Mouse (Mus musculus): ENCODE results near the gene Kcnj6. TPM values are rescaled to one million over a fixed set of nuclear protein-coding genes. Genes with fewer than 3 reads are reported as not detected.

Gene Kcnj6
- polyA plus RNA-seq, 1 experiment from 2014 or later = 0.62 TPM

DNA sequence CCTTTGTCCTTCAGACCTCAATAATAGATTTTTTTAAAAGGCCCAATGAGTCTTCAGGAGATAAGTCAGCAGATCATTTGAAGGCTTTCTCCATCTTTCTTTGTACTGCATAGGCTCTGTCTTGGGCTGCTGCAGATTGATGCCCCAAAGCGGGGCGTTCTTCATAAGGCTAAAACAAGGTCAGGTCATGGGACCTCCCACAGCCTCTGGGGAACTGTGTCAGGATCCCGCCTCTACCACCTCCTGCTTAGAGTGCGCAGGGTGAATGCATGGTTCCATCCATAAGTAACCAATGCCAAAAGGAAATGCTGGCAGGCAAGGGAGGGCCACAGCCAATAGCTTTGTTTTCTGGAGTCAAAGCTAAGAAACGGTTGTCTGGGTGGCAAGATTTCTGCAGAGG is 237.7 kb downstream of the Kcnj6 start:
- no peak for DNase-seq (ENCODE audit: low spot score)
- Histone ChIP-seq H3K27me3 (replicated peaks; ENCODE audit: control insufficient read depth, insufficient read depth, low read length) (no peaks in the 10 kb centered on the region), H3K27ac (ENCODE audit: low read depth, low read length) (no peak overlapping the region), H3K9ac (ENCODE audit: low read length) (no peak overlapping the region), H3K4me2 (ENCODE audit: low read length) (no peak overlapping the region), H3K36me3 (ENCODE audit: control insufficient read depth, insufficient read depth, low read length) (no peaks in the 10 kb centered on the region), H3K4me1 (ENCODE audit: control insufficient read depth, insufficient read depth, low read length) (no peaks in the 10 kb centered on the region), H3K4me3 (ENCODE audit: low read depth, low read length) (no peak overlapping the region), H3K9me3 (replicated peaks; ENCODE audit: control insufficient read depth, low read length) (no peaks in the 10 kb centered on the region)
- 76% methylated on average over 5 of the region's 5 CpGs for WGBS
- no peak for ATAC-seq

DNA sequence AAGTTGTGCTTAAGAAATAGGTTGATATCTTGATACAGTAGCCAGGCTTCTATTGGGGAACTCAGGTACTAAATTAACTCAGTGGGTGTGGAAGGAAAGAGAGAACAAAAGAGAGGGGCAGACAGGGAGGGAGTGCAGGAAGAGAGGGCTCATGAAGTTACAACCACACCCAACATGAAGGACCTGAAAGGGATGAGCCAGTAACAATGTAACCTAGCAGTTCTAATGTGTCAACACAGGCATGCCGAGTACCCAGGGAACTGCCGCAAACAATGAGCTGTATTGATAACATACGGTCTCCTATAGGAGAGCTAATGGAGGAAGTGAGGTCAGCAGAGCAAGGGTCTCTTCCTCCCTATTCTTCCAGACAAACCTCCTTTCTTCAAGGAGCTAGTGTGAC is 238.9 kb downstream of the Kcnj6 start:
- WGBS = 73% methylated on average over 3 of the region's 3 CpGs
- Histone ChIP-seq H3K9ac (ENCODE audit: low read length) (no peak overlapping the region), H3K4me1 (ENCODE audit: control insufficient read depth, insufficient read depth, low read length) (no peaks in the 10 kb centered on the region), H3K4me2 (ENCODE audit: low read length) (no peak overlapping the region), H3K9me3 (replicated peaks; ENCODE audit: control insufficient read depth, low read length) (no peaks in the 10 kb centered on the region), H3K27ac (ENCODE audit: low read depth, low read length) (no peak overlapping the region), H3K36me3 (ENCODE audit: control insufficient read depth, insufficient read depth, low read length) (no peaks in the 10 kb centered on the region), H3K4me3 (ENCODE audit: low read depth, low read length) (no peak overlapping the region), H3K27me3 (replicated peaks; ENCODE audit: control insufficient read depth, insufficient read depth, low read length) (no peaks in the 10 kb centered on the region)
- DNase-seq (ENCODE audit: low spot score) (no peak), ATAC-seq (no peak)

DNA sequence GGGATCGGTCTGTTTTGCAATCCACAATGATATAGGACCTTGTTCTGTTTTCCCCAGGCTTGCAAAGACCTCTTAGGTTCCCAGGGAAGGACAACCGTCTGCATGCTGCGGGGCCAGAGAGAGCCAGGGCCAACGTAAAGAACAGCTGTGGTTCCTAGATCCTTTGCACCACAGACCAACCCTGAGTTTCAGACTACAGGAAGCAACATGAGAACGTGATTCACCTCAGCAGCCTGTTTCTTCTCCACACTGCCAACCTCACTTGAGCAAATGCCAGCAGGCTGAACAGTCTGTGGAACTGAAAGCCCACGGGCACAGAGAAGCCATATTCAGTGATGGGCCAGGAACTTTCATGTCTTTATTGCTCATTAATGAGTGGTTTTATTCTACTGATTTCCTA is 241.1 kb downstream of the Kcnj6 start:
- no peaks in the 10 kb centered on the region for H3K27me3 ChIP-seq (replicated peaks; ENCODE audit: control insufficient read depth, insufficient read depth, low read length)
- H3K9me3 ChIP-seq (replicated peaks; ENCODE audit: control insufficient read depth, low read length) = no peaks in the 10 kb centered on the region
- H3K4me2 ChIP-seq (ENCODE audit: low read length) = no peak overlapping the region
- no peaks in the 10 kb centered on the region for H3K4me1 ChIP-seq (ENCODE audit: control insufficient read depth, insufficient read depth, low read length)
- no peak for ATAC-seq
- H3K4me3 ChIP-seq (ENCODE audit: low read depth, low read length) = no peak overlapping the region
- H3K27ac ChIP-seq (ENCODE audit: low read depth, low read length) = no peak overlapping the region
- H3K36me3 ChIP-seq (ENCODE audit: control insufficient read depth, insufficient read depth, low read length) = no peaks in the 10 kb centered on the region
- WGBS = 80% methylated on average over 6 of the region's 6 CpGs
- no peak for DNase-seq (ENCODE audit: low spot score)
- H3K9ac ChIP-seq (ENCODE audit: low read length) = no peak overlapping the region

DNA sequence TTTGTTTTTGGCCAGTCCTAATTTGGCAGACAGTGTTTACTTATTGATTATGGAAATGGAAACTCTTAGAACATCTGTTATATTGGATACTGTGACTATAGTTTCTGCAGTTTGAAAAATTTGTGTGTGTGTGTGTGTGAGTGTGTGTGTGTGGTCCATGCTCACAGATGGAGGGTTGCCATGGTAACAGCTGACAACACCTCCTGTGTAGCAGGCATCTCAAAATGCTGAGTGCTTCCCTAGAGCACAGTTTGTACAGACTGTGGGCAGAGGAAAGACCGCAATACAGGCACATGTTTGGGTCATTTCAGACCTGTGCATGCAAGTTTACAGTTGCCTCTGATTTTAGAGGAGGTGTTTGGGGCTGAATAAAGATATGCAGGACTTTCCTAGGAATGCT is 244.0 kb downstream of the Kcnj6 start:
- peak; percentile 87 for DNase-seq (ENCODE audit: low spot score)
- 68% methylated on average over 1 of the region's 1 CpGs for WGBS
- no peak overlapping the region for H3K4me2 ChIP-seq (ENCODE audit: low read length)
- H3K9me3 ChIP-seq (replicated peaks; ENCODE audit: control insufficient read depth, low read length) = no peaks in the 10 kb centered on the region
- no peak overlapping the region for H3K4me3 ChIP-seq (ENCODE audit: low read depth, low read length)
- no peak overlapping the region for H3K27ac ChIP-seq (ENCODE audit: low read depth, low read length)
- H3K27me3 ChIP-seq (replicated peaks; ENCODE audit: control insufficient read depth, insufficient read depth, low read length) = no peaks in the 10 kb centered on the region
- no peaks in the 10 kb centered on the region for H3K36me3 ChIP-seq (ENCODE audit: control insufficient read depth, insufficient read depth, low read length)
- ATAC-seq = 0 out of 2 replicates have a peak, but pooled peaks have one; percentile 23
- no peaks in the 10 kb centered on the region for H3K4me1 ChIP-seq (ENCODE audit: control insufficient read depth, insufficient read depth, low read length)
- no peak overlapping the region for H3K9ac ChIP-seq (ENCODE audit: low read length)

DNA sequence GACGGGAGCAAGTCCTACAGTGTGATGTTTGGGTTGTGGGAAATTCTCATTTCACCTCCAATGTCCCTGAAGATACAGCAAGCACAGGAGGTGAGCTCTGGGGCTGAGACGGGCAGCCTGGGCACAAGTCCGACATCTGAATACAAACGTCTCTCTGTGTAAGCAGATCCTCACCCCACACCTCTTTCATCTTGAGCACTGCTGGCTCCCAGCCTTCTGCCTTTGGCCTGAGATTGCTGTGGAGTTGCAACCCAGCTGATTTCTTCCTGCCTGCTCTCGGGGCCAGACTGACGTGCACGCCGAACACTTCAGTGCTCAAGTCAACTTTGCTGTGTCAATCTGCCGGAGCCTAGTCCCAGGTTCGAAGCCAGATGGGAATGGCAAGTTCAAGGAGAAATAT is 244.7 kb downstream of the Kcnj6 start:
- Histone ChIP-seq H3K27me3 (replicated peaks; ENCODE audit: control insufficient read depth, insufficient read depth, low read length) (no peaks in the 10 kb centered on the region), H3K9ac (ENCODE audit: low read length) (no peak overlapping the region), H3K4me3 (ENCODE audit: low read depth, low read length) (no peak overlapping the region), H3K4me2 (ENCODE audit: low read length) (no peak overlapping the region), H3K9me3 (replicated peaks; ENCODE audit: control insufficient read depth, low read length) (no peaks in the 10 kb centered on the region), H3K36me3 (ENCODE audit: control insufficient read depth, insufficient read depth, low read length) (no peaks in the 10 kb centered on the region), H3K27ac (ENCODE audit: low read depth, low read length) (no peak overlapping the region), H3K4me1 (ENCODE audit: control insufficient read depth, insufficient read depth, low read length) (no peaks in the 10 kb centered on the region)
- WGBS = 65% methylated on average over 10 of the region's 10 CpGs
- ATAC-seq (no peak), DNase-seq (ENCODE audit: low spot score) (no peak)

DNA sequence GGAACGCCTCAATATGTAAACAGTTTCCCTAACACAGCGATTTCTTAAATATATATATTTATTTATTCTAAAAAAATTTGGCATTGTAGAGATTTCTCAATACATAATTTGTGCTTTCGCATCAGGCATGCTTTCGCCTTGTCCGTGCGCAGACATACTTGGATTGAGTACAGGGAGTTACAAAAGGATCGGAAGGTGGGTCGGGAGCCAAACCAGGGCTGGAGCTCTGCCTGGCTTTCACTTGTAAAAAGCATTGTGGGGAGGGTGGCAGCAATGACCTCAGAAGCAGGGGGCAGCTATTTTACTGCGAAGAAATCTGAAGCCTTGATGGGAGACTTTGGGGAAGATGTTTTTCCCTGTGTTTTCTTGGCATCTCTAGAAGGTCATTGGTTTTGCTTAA is 252.5 kb downstream of the Kcnj6 start:
- Histone ChIP-seq H3K9ac (ENCODE audit: low read length) (no peak overlapping the region), H3K4me2 (ENCODE audit: low read length) (no peak overlapping the region), H3K27ac (ENCODE audit: low read depth, low read length) (no peak overlapping the region), H3K9me3 (replicated peaks; ENCODE audit: control insufficient read depth, low read length) (no peaks in the 10 kb centered on the region), H3K4me3 (ENCODE audit: low read depth, low read length) (no peak overlapping the region), H3K27me3 (replicated peaks; ENCODE audit: control insufficient read depth, insufficient read depth, low read length) (no peaks in the 10 kb centered on the region), H3K36me3 (ENCODE audit: control insufficient read depth, insufficient read depth, low read length) (no peaks in the 10 kb centered on the region), H3K4me1 (ENCODE audit: control insufficient read depth, insufficient read depth, low read length) (no peaks in the 10 kb centered on the region)
- 72% methylated on average over 9 of the region's 9 CpGs for WGBS
- DNase-seq (ENCODE audit: low spot score) = no peak
- ATAC-seq = no peak

DNA sequence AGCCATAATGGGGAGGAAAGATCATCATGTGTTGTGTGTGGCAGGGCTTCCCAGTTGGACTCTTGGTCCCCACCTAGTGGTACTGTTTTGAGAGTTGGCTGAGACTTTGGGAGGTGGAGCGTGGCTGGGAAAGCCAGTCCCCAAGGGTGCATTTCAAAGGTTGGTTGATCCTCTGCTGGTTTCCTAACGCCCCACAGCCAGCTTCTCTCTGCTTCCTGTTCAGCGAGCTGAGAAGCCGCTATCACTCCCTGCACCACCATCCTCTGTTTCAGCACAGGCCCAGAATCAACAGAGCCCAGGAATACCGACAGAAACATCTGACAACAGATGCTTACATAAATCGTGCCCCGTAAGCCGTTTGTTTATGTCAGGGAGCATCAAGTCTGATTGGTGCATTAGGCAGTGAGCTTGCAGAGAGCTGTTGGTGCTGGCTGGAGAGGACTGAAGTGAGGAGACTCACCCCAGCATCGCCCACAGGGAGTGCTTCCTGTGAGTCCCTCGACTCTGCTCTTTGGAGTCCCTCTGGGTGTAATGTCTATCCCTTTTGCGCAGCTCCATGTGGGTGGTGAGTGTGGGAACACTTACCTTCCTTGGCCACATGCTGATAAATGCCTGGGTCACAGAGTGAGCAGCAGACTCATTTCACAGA is 253.5 kb downstream of the Kcnj6 start:
- Histone ChIP-seq H3K9me3 (replicated peaks; ENCODE audit: control insufficient read depth, low read length) (no peaks in the 10 kb centered on the region), H3K36me3 (ENCODE audit: control insufficient read depth, insufficient read depth, low read length) (no peaks in the 10 kb centered on the region), H3K27me3 (replicated peaks; ENCODE audit: control insufficient read depth, insufficient read depth, low read length) (no peaks in the 10 kb centered on the region), H3K4me1 (ENCODE audit: control insufficient read depth, insufficient read depth, low read length) (no peaks in the 10 kb centered on the region), H3K4me3 (ENCODE audit: low read depth, low read length) (0 out of 2 replicates have a peak overlapping the region, but pooled peaks have one; percentile 5), H3K4me2 (ENCODE audit: low read length) (peak overlapping the region; percentile 33), H3K9ac (ENCODE audit: low read length) (no peak overlapping the region), H3K27ac (ENCODE audit: low read depth, low read length) (no peak overlapping the region)
- 4% methylated on average over 11 of the region's 11 CpGs for WGBS
- DNase-seq (ENCODE audit: low spot score) = peak; percentile 63
- peak; percentile 52; the same call in 1 of the 2 replicates for ATAC-seq

DNA sequence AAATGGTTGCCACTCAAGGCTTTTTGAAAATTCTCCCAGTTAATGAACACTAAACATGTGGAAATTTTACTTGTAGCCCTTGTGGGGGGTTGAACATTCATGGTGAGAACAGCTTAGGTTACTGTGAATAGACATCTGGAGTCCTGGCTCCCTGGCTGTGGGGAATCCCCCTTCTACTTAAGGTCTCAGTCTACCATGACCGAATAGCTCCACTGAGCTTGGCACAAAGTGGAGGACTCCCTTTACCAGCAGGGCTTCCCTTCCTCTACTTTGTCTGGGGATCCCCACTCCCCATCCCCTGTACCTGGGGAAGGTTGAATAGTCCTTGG is 260.2 kb downstream of the Kcnj6 start:
- H3K36me3 ChIP-seq (ENCODE audit: control insufficient read depth, insufficient read depth, low read length) = no peaks in the 10 kb centered on the region
- no peak overlapping the region for H3K9ac ChIP-seq (ENCODE audit: low read length)
- H3K9me3 ChIP-seq (replicated peaks; ENCODE audit: control insufficient read depth, low read length) = no peaks in the 10 kb centered on the region
- H3K4me1 ChIP-seq (ENCODE audit: control insufficient read depth, insufficient read depth, low read length) = no peaks in the 10 kb centered on the region
- WGBS = 92% methylated on average over 1 of the region's 1 CpGs
- no peaks in the 10 kb centered on the region for H3K27me3 ChIP-seq (replicated peaks; ENCODE audit: control insufficient read depth, insufficient read depth, low read length)
- H3K27ac ChIP-seq (ENCODE audit: low read depth, low read length) = no peak overlapping the region
- H3K4me2 ChIP-seq (ENCODE audit: low read length) = no peak overlapping the region
- DNase-seq (ENCODE audit: low spot score) = no peak
- ATAC-seq = no peak
- H3K4me3 ChIP-seq (ENCODE audit: low read depth, low read length) = no peak overlapping the region

DNA sequence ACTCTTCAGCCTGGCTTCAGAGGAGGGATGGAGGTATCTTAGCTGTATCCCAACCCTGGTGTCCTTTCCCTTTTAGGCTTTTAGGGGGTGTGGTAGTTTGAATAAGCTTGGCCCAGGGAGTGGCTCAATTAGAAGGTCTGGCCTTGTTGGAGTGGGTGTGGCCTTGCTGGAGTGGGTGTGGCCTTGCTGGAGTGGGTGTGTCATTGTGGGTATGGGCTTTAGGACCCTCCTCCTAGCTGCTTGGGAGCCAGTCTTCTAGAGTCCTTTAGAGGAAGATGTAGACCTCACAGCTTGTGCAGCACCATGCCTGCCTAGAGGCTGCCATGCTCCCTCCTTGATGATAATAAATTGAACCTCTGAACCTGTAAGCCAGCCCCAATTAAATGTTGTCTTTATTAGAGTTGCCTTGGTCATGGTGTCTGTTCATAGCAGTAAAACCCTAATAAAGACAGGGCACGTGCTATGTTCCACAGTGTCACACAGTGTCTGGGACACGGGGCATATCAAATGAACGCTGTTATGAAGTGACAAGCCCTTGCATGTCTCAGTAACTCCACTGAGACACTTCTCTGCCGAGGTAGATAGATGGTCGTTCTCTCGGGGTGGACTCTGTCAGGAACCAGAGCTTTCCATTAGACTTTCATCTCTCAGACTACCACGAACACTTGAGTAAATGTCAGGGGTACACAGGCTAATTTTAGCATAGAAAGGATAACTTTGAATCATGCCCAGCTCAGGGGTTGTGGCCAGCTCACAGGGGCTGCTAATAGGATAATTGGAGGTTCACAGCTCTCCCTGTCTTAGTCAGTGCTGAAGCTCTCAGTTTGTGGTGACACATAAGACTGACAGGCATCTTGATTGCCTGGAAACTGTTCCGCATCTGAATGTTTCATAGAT is 260.8 kb downstream of the Kcnj6 start:
- Histone ChIP-seq H3K4me3 (ENCODE audit: low read depth, low read length) (no peak overlapping the region), H3K4me1 (ENCODE audit: control insufficient read depth, insufficient read depth, low read length) (no peaks in the 10 kb centered on the region), H3K9ac (ENCODE audit: low read length) (no peak overlapping the region), H3K9me3 (replicated peaks; ENCODE audit: control insufficient read depth, low read length) (no peaks in the 10 kb centered on the region), H3K27me3 (replicated peaks; ENCODE audit: control insufficient read depth, insufficient read depth, low read length) (no peaks in the 10 kb centered on the region), H3K27ac (ENCODE audit: low read depth, low read length) (no peak overlapping the region), H3K36me3 (ENCODE audit: control insufficient read depth, insufficient read depth, low read length) (no peaks in the 10 kb centered on the region), H3K4me2 (ENCODE audit: low read length) (no peak overlapping the region)
- ATAC-seq = no peak
- WGBS = 87% methylated on average over 8 of the region's 8 CpGs
- no peak for DNase-seq (ENCODE audit: low spot score)

Measured in forebrain, embryonic 14.5 days (tissue).